Mouse (Mus musculus) erythroblast, embryonic 14.5 days (primary cell): ENCODE measurements around the gene Olfr204.

ENCODE experiments used
- GATA1 ChIP-seq: IDR thresholded peaks from 2 replicates; pipeline ENCODE4 v1.6.1; 2012; ENCODE audit warnings: low read length, inconsistent platforms, mixed read lengths
- TAL1 ChIP-seq: IDR thresholded peaks from 3 replicates; pipeline ENCODE4 v1.6.1; 2012; ENCODE audit warnings: low read length, inconsistent platforms, mixed read lengths

GRCm38 (mm10) chr16:59280542-59280941 lies 37.5 kb downstream of the Olfr204 start:
- TF ChIP-seq GATA1 = peak; percentile 32; the same call in 1 of the 2 replicates
- peak; percentile 60 for TF ChIP-seq TAL1
